Mouse (Mus musculus): Measurements from ENCODE around the gene Rsl24d1. TPM values are rescaled to one million over a fixed set of nuclear protein-coding genes. Genes with fewer than 3 reads are reported as not detected.
A peak's percentile ranks its signal among the peaks of the same experiment; 100 is the strongest.
"Not testable (repeated sequence)": the region's sequence is repeated elsewhere in the genome, so short reads cannot be mapped to it uniquely, and the experiment has no call there.

The Rsl24d1 gene
- polyA plus RNA-seq, 1 experiment from 2014 or later, result 115 TPM

- H3K27me3 ChIP-seq, result peaks cover 72% of the 10 kb centered on the region
- H3K9me3 ChIP-seq, result no peaks in the 10 kb centered on the region
- ATAC-seq (ENCODE audit: low FRiP score), result peak; percentile 10; the same call in 1 of the 2 replicates
- peak overlapping the region; percentile 46 for H3K4me3 ChIP-seq
- WGBS, result 41% methylated on average over 5 of the region's 5 CpGs
- peak overlapping the region; percentile 72 for H3K9ac ChIP-seq
- H3K36me3 ChIP-seq, result no peaks in the 10 kb centered on the region
- peak overlapping the region; percentile 80 for H3K4me2 ChIP-seq
- peaks cover 11% of the 10 kb centered on the region for H3K4me1 ChIP-seq (replicated peaks)
- no peak overlapping the region for H3K27ac ChIP-seq
Observed at GRCm38 (mm10) chr9:73103880-73104198, 9.4 kb upstream of the Rsl24d1 start.

DNA sequence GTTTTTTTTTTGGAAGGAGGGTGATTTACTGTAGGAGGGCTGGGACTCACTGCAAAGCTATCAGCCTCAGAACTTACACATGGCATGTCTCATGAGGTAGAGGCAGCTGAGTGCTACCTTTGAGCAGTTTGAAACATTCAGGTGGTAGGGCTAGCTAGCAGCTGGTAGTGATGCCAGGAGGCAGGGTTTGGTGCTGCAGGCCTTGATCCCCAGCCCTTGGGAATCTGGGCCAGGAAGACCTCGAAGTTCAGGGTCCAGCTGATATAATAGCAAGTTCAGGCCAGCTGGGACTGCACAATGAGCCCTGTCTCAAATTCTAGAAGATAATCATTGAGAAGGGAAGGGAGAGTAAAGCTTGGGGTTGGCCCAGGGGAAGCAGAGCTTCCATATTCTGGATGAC, 8.1 kb upstream of the Rsl24d1 start:
- WGBS, result 65% methylated on average over 1 of the region's 1 CpGs

GRCm38 (mm10) chr9:73105771-73106170, 7.5 kb upstream of the Rsl24d1 start:
- H3K9me3 ChIP-seq, result no peaks in the 10 kb centered on the region
- H3K27me3 ChIP-seq, result peaks cover 74% of the 10 kb centered on the region
- H3K4me3 ChIP-seq, result no peak overlapping the region
- H3K9ac ChIP-seq, result no peak overlapping the region
- no peak overlapping the region for H3K27ac ChIP-seq
- H3K4me2 ChIP-seq, result no peak overlapping the region
- H3K4me1 ChIP-seq (replicated peaks), result peaks cover 11% of the 10 kb centered on the region
- ATAC-seq (ENCODE audit: low FRiP score), result no peak
- no peaks in the 10 kb centered on the region for H3K36me3 ChIP-seq

More for the DNA sequence above, 8.1 kb upstream of the Rsl24d1 start:
- Histone ChIP-seq H3K4me1 (replicated peaks) (peaks cover 11% of the 10 kb centered on the region), H3K27me3 (peaks cover 74% of the 10 kb centered on the region), H3K27ac (no peak overlapping the region), H3K36me3 (no peaks in the 10 kb centered on the region), H3K4me3 (no peak overlapping the region), H3K4me2 (no peak overlapping the region), H3K9me3 (no peaks in the 10 kb centered on the region), H3K9ac (no peak overlapping the region)
- ATAC-seq (ENCODE audit: low FRiP score), result no peak

- not testable (repeated sequence) for H3K4me2 ChIP-seq; H3K9me3 ChIP-seq; ATAC-seq (ENCODE audit: low FRiP score); H3K9ac ChIP-seq; H3K27ac ChIP-seq; H3K27me3 ChIP-seq; H3K4me3 ChIP-seq
- 97% methylated on average over 5 of the region's 6 CpGs for WGBS
- Histone ChIP-seq H3K4me1 (replicated peaks) (peaks cover 16% of the 10 kb centered on the region), H3K36me3 (peaks cover 55% of the 10 kb centered on the region)
Observed at GRCm38 (mm10) chr9:73116704-73117103, 3.5 kb downstream of the Rsl24d1 start.

GRCm38 (mm10) chr9:73118012-73118411, 4.8 kb downstream of the Rsl24d1 start:
- no peak overlapping the region for H3K4me3 ChIP-seq
- H3K4me2 ChIP-seq, result no peak overlapping the region
- ATAC-seq (ENCODE audit: low FRiP score), result no peak
- no peaks in the 10 kb centered on the region for H3K27me3 ChIP-seq
- no peaks in the 10 kb centered on the region for H3K9me3 ChIP-seq
- no peak overlapping the region for H3K27ac ChIP-seq
- no peak overlapping the region for H3K9ac ChIP-seq
- H3K4me1 ChIP-seq (replicated peaks), result peaks cover 16% of the 10 kb centered on the region
- 93% methylated on average over 4 of the region's 4 CpGs for WGBS
- peaks cover 63% of the 10 kb centered on the region for H3K36me3 ChIP-seq

- Histone ChIP-seq H3K36me3 (peaks cover 81% of the 10 kb centered on the region), H3K9me3 (no peaks in the 10 kb centered on the region), H3K27me3 (no peaks in the 10 kb centered on the region), H3K9ac (no peak overlapping the region), H3K27ac (no peak overlapping the region), H3K4me2 (no peak overlapping the region), H3K4me1 (replicated peaks) (no peaks in the 10 kb centered on the region), H3K4me3 (no peak overlapping the region)
- WGBS, result 82% methylated on average over 8 of the region's 8 CpGs
- no peak for ATAC-seq (ENCODE audit: low FRiP score)
Observed at GRCm38 (mm10) chr9:73121735-73122134, 8.5 kb downstream of the Rsl24d1 start.

DNA sequence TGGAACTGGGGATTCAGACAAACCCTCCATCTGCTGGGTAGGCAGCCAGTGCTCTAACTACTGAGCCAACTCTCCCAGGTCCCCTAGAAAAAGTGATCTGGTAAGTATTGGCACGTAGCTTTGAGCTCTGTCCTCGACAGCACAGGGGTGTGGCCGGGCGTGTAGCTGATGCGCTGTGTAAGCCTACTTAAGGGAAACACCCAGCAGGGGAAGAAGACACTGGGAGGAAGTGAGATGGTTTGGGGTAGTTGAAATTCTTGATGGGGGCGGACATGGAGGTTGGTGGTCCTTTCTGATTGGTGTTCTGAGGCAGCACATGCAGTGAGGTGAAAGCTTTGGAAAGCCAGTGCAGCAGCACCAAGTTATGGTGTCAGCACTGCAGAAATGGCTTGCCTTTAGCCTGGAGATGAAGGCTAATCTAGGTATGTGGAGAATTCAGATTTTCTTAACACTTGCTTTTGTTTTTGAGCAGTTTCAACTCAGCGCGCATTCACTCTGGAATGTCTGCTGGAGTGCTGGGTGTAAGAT, 11.9 kb downstream of the Rsl24d1 start:
- no peak overlapping the region for H3K4me2 ChIP-seq
- H3K27me3 ChIP-seq, result no peaks in the 10 kb centered on the region
- peaks cover 91% of the 10 kb centered on the region for H3K36me3 ChIP-seq
- no peak overlapping the region for H3K4me3 ChIP-seq
- WGBS, result 95% methylated on average over 8 of the region's 8 CpGs
- no peak overlapping the region for H3K27ac ChIP-seq
- H3K9ac ChIP-seq, result no peak overlapping the region
- no peaks in the 10 kb centered on the region for H3K4me1 ChIP-seq (replicated peaks)
- no peaks in the 10 kb centered on the region for H3K9me3 ChIP-seq
- no peak for ATAC-seq (ENCODE audit: low FRiP score)

DNA sequence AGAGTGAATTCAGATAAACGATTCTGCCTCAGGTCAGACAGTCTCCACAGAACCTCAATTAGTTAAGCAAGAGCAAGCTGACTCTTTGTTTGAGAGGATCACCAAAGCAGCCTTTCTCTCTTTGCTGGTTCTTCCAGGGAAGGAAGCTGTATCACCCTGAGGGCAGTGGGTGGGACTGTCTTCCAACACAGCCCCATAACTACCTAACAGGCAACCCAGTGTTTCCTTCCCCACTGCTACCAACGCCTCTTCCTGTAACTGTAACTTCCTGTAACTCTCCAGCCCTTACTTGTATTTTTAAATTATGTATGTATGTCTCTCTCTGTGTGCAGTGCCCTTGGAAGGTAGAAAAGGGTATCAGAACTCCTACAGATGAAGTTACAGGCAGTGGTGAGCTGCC, 14.2 kb downstream of the Rsl24d1 start:
- Histone ChIP-seq H3K4me3 (no peak overlapping the region), H3K9me3 (no peaks in the 10 kb centered on the region), H3K27ac (no peak overlapping the region), H3K4me2 (no peak overlapping the region), H3K9ac (no peak overlapping the region), H3K36me3 (peaks cover 77% of the 10 kb centered on the region), H3K4me1 (replicated peaks) (no peaks in the 10 kb centered on the region), H3K27me3 (no peaks in the 10 kb centered on the region)
- no peak for ATAC-seq (ENCODE audit: low FRiP score)
- 88% methylated on average over 2 of the region's 2 CpGs for WGBS

- no peak overlapping the region for H3K27ac ChIP-seq
- no peak for ATAC-seq (ENCODE audit: low FRiP score)
- peaks cover 63% of the 10 kb centered on the region for H3K36me3 ChIP-seq
- H3K4me3 ChIP-seq, result no peak overlapping the region
- H3K4me2 ChIP-seq, result no peak overlapping the region
- H3K9me3 ChIP-seq, result no peaks in the 10 kb centered on the region
- no peaks in the 10 kb centered on the region for H3K4me1 ChIP-seq (replicated peaks)
- WGBS, result 72% methylated on average over 8 of the region's 8 CpGs
- H3K27me3 ChIP-seq, result no peaks in the 10 kb centered on the region
- H3K9ac ChIP-seq, result no peak overlapping the region
Observed at GRCm38 (mm10) chr9:73129875-73130274, 16.6 kb downstream of the Rsl24d1 start.

- Histone ChIP-seq H3K9me3 (no peaks in the 10 kb centered on the region), H3K9ac (no peak overlapping the region), H3K4me2 (no peak overlapping the region), H3K4me3 (no peak overlapping the region), H3K27me3 (no peaks in the 10 kb centered on the region), H3K27ac (no peak overlapping the region), H3K4me1 (replicated peaks) (no peaks in the 10 kb centered on the region), H3K36me3 (peaks cover 57% of the 10 kb centered on the region)
- ATAC-seq (ENCODE audit: low FRiP score), result no peak
- 97% methylated on average over 4 of the region's 4 CpGs for WGBS
Observed at GRCm38 (mm10) chr9:73130529-73130928, 17.3 kb downstream of the Rsl24d1 start.

GRCm38 (mm10) chr9:73137341-73137886, 24.2 kb downstream of the Rsl24d1 start:
- Histone ChIP-seq H3K27me3 (no peaks in the 10 kb centered on the region), H3K4me3 (no peak overlapping the region), H3K36me3 (peaks cover 5% of the 10 kb centered on the region; the same call in 1 of the 2 replicates), H3K9ac (no peak overlapping the region), H3K27ac (no peak overlapping the region), H3K9me3 (no peaks in the 10 kb centered on the region), H3K4me1 (replicated peaks) (no peaks in the 10 kb centered on the region), H3K4me2 (no peak overlapping the region)
- WGBS, result 77% methylated on average over 11 of the region's 11 CpGs
- ATAC-seq (ENCODE audit: low FRiP score), result no peak

DNA sequence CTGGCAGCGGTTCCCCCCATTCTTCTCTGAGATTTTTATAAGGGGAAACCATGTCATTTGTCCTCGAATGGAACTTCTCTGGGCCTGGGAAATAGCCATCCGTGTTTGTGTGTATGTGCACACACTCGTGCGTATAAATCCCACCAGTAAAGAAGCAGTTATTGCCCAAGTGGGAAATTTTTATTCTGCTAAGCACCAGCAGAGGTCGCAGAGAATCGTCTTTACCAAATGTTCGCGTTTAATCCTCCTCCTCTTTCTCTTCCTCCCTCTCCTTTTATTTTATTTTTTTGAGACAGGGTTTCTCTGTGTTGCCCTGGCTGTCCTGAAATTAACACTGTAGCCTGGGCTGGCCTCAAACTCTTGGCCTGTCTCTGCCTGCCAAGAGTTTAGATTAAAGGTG, 41.1 kb downstream of the Rsl24d1 start:
- Histone ChIP-seq H3K4me3 (no peak overlapping the region), H3K9me3 (no peaks in the 10 kb centered on the region), H3K27me3 (no peaks in the 10 kb centered on the region), H3K36me3 (no peaks in the 10 kb centered on the region), H3K4me2 (no peak overlapping the region), H3K27ac (no peak overlapping the region), H3K4me1 (replicated peaks) (no peaks in the 10 kb centered on the region), H3K9ac (no peak overlapping the region)
- 58% methylated on average over 9 of the region's 9 CpGs for WGBS
- no peak for ATAC-seq (ENCODE audit: low FRiP score)

DNA sequence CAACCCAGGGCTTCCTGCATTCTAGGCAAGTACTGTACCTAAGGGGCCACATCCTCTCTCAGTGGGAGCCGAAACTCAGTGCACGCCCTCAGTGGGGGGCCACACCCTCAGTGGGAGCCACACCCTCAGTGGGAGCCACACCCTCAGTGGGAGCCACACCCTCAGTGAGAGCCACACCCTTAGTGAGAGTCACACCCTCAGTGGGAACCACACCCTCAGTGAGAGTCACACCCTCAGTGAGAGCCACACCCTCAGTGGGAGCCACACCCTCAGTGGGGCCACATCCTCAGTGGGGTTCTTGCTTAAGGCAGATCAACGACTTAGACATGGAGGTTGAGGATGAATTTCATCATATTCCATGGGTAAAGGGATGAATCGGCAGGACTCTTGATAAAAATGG, 44.7 kb downstream of the Rsl24d1 start:
- no peaks in the 10 kb centered on the region for H3K27me3 ChIP-seq
- H3K9ac ChIP-seq, result no peak overlapping the region
- 94% methylated on average over 4 of the region's 4 CpGs for WGBS
- H3K9me3 ChIP-seq, result no peaks in the 10 kb centered on the region
- H3K4me1 ChIP-seq (replicated peaks), result no peaks in the 10 kb centered on the region
- ATAC-seq (ENCODE audit: low FRiP score), result no peak
- H3K4me2 ChIP-seq, result no peak overlapping the region
- H3K36me3 ChIP-seq, result no peaks in the 10 kb centered on the region
- H3K4me3 ChIP-seq, result no peak overlapping the region
- H3K27ac ChIP-seq, result no peak overlapping the region

Measured in hindbrain, embryonic 13.5 days (tissue).